Mouse (Mus musculus): ENCODE measurements around the gene Bend5.

Gene Bend5

DNA sequence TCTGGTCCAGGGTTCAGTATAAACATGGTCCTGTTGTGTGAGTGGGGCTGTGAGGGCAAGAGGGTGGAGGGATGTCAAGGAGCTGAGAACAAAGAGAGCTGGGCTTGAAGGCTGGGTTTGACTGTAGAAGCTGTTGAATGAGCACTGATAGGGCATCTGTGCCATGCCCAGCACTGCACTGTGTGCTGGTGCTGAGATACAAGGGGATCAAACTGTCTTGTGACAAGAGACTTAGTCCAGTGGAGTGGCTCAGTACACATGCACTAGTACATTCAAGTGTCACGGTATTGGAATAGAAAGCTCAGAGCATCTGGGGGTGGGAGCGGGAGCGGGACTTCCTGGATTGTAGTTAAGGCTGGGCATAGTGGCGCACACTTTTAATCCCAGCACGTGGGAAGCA is 71.4 kb downstream of the Bend5 start:
- no peak for DNase-seq (ENCODE audit: low spot score)

DNA sequence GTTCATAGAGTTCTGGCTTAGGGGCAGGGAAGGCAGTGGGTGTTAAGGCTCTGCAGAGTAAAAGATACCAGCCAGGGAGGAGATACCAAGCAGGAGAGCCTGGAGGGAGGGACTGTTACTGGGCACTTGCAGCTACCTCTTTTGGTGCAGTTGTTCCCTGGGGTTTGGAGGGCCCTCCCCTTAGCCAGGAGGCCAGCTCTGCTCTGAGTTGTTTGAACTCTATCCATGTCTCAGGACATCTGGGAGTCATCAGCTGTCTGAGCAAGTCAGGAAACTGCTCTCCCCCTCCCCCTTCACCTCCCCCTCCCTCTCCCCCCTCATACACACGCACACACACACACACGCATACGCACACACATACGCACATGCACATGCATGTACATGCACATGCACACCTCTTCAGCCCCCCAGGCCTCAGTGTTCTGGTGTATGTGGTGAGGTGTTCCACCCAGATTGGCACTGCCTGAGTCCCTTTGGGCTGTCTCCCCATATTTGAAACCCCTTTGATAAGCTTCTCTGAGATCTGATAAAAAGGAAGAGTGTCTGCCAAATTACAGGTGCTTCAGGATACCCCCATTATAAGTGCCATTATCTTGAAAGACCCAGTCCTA is 72.5 kb downstream of the Bend5 start:
- DNase-seq (ENCODE audit: low spot score), result no peak

GRCm38 (mm10) chr4:111493750-111494404 is 79.1 kb downstream of the Bend5 start:
- no peak for DNase-seq (ENCODE audit: low spot score)

GRCm38 (mm10) chr4:111495949-111496348 is 81.1 kb downstream of the Bend5 start:
- peak; percentile 61 for DNase-seq (ENCODE audit: low spot score)

GRCm38 (mm10) chr4:111498751-111499150 is 83.9 kb downstream of the Bend5 start:
- no peak for DNase-seq (ENCODE audit: low spot score)

- no peak for DNase-seq (ENCODE audit: low spot score)
Observed at GRCm38 (mm10) chr4:111501441-111501840, 86.6 kb downstream of the Bend5 start.

GRCm38 (mm10) chr4:111502965-111503727 is 88.3 kb downstream of the Bend5 start:
- no peak for DNase-seq (ENCODE audit: low spot score)

DNA sequence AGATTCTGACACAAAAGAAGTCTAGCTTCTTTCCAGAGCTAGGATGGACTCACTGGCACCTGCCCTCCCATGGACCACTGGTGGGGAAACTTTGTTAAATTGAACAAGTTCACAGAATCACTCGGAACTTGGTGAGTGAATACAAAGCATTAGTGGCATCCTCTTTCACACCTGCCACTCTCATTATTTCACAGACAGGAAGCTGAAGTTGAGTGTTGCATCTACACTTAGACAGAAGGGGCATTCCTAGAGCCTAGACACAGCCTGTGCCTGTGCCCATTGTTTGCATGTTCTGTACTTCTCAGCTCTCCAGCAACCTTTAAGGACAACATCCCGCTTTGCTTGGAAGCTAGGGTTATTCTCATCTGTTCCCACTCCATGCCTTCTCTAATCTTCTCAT is 90.1 kb downstream of the Bend5 start:
- no peak for DNase-seq (ENCODE audit: low spot score)
